Mouse (Mus musculus) heart, embryonic 12.5 days (tissue): ENCODE results near the gene Pde3a. TPM values are rescaled to one million over a fixed set of nuclear protein-coding genes. Genes with fewer than 3 reads are reported as not detected.

Source experiments
- ATAC-seq: fragments of 200-750 bp; cut with Nextera tagmentation; 2 replicates; pipeline ENCODE4 v1.8.0; 2017; ENCODE audit warnings: moderate TSS enrichment, moderate library complexity; ENCODE audit not compliant: insufficient number of reproducible peaks, low FRiP score
- H3K27ac ChIP-seq: fragments of 300-500 bp; sonication (generic); 2 replicates; pipeline ENCODE4 v1.5.1; 2016; ENCODE audit warnings: mild to moderate bottlenecking, moderate library complexity; ENCODE audit not compliant: poor library complexity, severe bottlenecking
- H3K27me3 ChIP-seq: fragments of 300-500 bp; sonication (generic); replicated peaks from 2 replicates; pipeline ENCODE4 v1.6.1; 2016; ENCODE audit warnings: mild to moderate bottlenecking, moderate library complexity
- H3K36me3 ChIP-seq: fragments of 300-500 bp; sonication (generic); 2 replicates; pipeline ENCODE4 v1.6.1; 2016; ENCODE audit warnings: mild to moderate bottlenecking, moderate library complexity
- H3K4me1 ChIP-seq: fragments of 300-500 bp; sonication (generic); replicated peaks from 2 replicates; pipeline ENCODE4 v1.6.1; 2016; ENCODE audit warnings: mild to moderate bottlenecking
- H3K4me2 ChIP-seq: fragments of 300-500 bp; sonication (generic); 2 replicates; pipeline ENCODE4 v1.6.1; 2016; ENCODE audit warnings: mild to moderate bottlenecking, moderate library complexity
- H3K4me3 ChIP-seq: fragments of 300-500 bp; sonication (generic); 2 replicates; pipeline ENCODE4 v1.5.1; 2016; ENCODE audit warnings: mild to moderate bottlenecking
- H3K9ac ChIP-seq: fragments of 300-500 bp; sonication (generic); 2 replicates; pipeline ENCODE4 v1.6.1; 2016; ENCODE audit warnings: mild to moderate bottlenecking, moderate library complexity
- H3K9me3 ChIP-seq: fragments of 300-500 bp; sonication (generic); replicated peaks from 2 replicates; pipeline ENCODE4 v1.6.1; 2016; ENCODE audit warnings: mild to moderate bottlenecking, moderate library complexity
- WGBS: fragments of 180-500 bp; shearing (Covaris S2); methylation state at CpG from one replicate; pipeline ENCODE4 v1.1.7; 2016; 5-methylcytosine and 5-hydroxymethylcytosine counted together
- polyA plus RNA-seq: library from polyadenylated mRNA; unstranded; fragments of >200 nt; fragmentation: Nextera tagmentation; extraction: Ambion mirVana; gene quantifications from 2 replicates; pipeline ENCODE4 v1.2.1, GENCODE M21; 2016

Pde3a gene
- polyA plus RNA-seq: 12.2 and 13.4 TPM in 2 replicates

DNA sequence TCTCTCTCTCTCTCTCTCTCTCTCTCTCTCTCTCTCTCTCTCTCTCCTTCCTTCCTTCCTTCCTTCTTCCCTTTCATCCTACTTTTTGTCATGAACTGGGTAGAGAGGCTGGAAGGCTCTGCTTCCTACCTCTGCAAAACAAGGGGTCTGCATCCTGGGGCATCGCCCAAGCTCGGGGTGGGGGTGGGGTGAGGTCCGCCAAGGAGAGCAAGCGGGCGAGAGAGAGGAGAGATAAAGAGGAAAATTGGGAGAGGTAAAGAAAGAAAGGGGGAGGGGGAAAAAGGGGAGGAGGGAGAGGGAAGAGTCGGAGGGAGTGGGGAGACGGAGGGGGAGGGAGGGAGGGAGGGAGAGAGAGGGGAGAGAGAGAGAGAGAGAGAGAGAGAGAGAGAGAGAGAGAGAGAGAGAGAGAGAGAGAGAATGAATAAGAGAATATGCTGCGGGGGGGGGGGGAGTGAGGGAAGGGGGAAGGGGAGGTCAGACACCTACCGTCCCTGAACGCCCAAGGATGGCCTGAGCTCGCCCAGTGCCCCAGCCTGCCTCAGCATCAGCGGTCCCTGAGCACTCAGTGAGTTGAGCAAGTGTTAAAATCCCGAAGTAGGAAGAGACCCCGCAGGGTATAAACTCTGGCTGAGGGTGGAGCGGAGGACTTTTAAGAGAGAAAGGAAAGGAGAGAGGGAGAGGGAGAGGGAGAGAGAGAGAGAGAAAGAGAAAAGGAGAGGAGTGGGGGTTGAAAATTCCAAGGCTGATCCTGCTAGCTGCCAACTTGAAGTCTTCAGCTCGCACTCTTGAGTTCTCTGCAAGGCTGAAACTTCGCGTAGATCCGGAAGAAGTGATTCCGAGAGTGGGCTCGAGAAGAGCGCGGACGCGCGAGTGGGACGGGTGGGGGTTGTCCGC, at the start of gene Pde3a:
Gene Pde3a, plus strand, starts transcription at position 579 of the 894 bp plus-strand sequence.
- Histone ChIP-seq H3K36me3 (peaks cover 10% of the 10 kb centered on the region; the same call in 1 of the 2 replicates), H3K4me2 (peak within 1 kb of the TSS; percentile 74), H3K4me1 (peaks cover 18% of the 10 kb centered on the region), H3K27ac (peak within 1 kb of the TSS; percentile 87), H3K4me3 (peak within 1 kb of the TSS; percentile 82), H3K9me3 (no peaks in the 10 kb centered on the region), H3K9ac (peak within 1 kb of the TSS; percentile 91), H3K27me3 (no peaks in the 10 kb centered on the region)
- WGBS: 1% methylated on average over 26 of the region's 28 CpGs
- peak; percentile 48; the same call in 1 of the 2 replicates for ATAC-seq

DNA sequence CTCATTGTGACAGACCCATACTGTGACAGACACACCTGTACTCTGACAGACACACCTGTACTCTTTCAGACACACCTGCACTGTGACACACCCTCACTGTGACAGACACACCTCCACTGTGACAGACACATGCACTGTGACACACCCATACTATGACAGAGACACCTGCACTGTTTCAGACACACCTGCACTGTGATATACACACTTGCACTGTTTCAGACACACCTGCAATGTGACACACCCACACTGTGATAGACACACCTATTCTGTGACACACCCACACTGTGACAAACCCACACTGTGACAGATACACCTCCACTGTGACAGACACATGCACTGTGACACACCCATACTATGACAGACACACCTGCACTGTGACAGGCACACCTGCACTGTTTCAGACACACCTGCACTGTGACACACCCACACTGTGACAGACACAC, 48.9 kb upstream of the Pde3a start:
- H3K4me1 ChIP-seq: no peaks in the 10 kb centered on the region
- no peak overlapping the region for H3K4me2 ChIP-seq
- no peaks in the 10 kb centered on the region for H3K36me3 ChIP-seq
- no peak overlapping the region for H3K27ac ChIP-seq
- H3K4me3 ChIP-seq: no peak overlapping the region
- H3K27me3 ChIP-seq: no peaks in the 10 kb centered on the region
- ATAC-seq: no peak
- no peak overlapping the region for H3K9ac ChIP-seq
- no peaks in the 10 kb centered on the region for H3K9me3 ChIP-seq

DNA sequence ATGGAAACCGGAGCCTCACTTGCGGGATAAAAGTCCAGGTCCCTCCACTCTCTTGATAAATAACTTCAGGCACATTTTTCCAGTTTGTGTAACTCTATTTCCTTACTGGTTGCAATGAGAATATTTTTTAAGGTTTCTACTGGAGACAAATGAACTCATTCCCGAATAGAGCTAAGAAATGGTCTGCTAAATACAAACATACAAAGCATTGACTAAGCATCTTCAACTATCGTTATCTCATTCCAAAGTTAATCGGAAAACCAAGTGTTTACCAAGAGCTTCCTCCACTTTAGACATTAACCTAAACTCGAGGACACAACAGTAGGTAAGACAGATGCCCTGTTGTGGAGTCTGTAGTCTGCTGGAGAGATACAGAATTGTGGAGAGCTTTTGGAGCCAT, 41.5 kb upstream of the Pde3a start:
- H3K9ac ChIP-seq: no peak overlapping the region
- no peaks in the 10 kb centered on the region for H3K4me1 ChIP-seq
- no peak overlapping the region for H3K27ac ChIP-seq
- no peak overlapping the region for H3K4me3 ChIP-seq
- ATAC-seq: no peak
- WGBS: 70% methylated on average over 6 of the region's 6 CpGs
- H3K4me2 ChIP-seq: no peak overlapping the region
- H3K9me3 ChIP-seq: no peaks in the 10 kb centered on the region
- no peaks in the 10 kb centered on the region for H3K27me3 ChIP-seq
- no peaks in the 10 kb centered on the region for H3K36me3 ChIP-seq

DNA sequence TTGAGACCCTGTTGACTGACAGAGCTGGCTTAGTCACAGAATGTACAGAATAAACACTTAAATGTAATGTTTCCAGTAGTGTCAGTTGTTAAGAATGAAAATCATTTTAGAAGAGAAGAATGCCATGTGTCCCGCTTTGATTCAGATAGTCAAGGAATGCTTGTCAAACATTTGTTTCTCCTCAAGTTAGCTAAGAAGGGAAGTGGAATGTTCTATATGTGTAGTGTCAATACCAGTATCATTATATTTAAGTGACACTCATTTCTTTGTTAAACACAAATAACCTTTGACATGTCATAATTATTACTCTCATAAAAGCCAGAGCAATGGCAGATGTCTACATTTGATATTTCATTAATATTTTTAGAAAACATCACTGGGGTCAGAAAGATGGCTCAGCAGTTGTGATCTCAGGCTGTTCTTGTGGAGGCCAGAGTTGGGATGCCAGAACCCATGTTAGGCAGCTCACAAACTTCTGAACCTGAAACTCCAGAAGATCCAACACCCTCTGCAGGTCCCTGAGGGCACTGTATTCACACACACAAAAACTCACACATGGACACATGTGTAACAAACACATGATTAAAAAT, 40.7 kb upstream of the Pde3a start:
- Histone ChIP-seq H3K36me3 (no peaks in the 10 kb centered on the region), H3K27ac (no peak overlapping the region), H3K4me2 (no peak overlapping the region), H3K4me1 (no peaks in the 10 kb centered on the region), H3K27me3 (no peaks in the 10 kb centered on the region), H3K9ac (no peak overlapping the region), H3K4me3 (no peak overlapping the region), H3K9me3 (no peaks in the 10 kb centered on the region)
- WGBS: 47% methylated on average over 1 of the region's 1 CpGs
- no peak for ATAC-seq

DNA sequence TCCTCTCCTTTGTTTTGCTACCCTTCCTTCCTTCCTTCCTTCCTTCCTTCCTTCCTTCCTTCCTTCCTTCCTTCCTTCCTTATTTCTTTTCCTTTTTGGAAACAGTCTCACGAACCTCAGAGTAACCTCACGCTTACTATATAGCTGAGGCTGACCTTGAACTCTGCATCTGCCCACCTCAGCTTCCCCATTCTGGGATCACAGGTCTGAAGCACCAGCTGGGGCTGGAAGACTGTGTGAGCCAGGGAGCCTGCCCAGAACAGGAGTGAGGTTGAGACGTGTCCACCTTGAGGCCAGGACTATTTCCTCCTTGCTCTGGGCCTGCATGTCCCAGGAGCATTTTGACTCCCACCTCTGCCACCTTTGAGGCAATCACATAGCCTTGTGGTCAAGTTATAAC, 39.0 kb upstream of the Pde3a start:
- no peaks in the 10 kb centered on the region for H3K36me3 ChIP-seq
- no peak overlapping the region for H3K27ac ChIP-seq
- no peak overlapping the region for H3K4me2 ChIP-seq
- H3K4me3 ChIP-seq: no peak overlapping the region
- no peaks in the 10 kb centered on the region for H3K27me3 ChIP-seq
- WGBS: 77% methylated on average over 3 of the region's 3 CpGs
- no peaks in the 10 kb centered on the region for H3K9me3 ChIP-seq
- ATAC-seq: no peak
- H3K4me1 ChIP-seq: no peaks in the 10 kb centered on the region
- no peak overlapping the region for H3K9ac ChIP-seq

DNA sequence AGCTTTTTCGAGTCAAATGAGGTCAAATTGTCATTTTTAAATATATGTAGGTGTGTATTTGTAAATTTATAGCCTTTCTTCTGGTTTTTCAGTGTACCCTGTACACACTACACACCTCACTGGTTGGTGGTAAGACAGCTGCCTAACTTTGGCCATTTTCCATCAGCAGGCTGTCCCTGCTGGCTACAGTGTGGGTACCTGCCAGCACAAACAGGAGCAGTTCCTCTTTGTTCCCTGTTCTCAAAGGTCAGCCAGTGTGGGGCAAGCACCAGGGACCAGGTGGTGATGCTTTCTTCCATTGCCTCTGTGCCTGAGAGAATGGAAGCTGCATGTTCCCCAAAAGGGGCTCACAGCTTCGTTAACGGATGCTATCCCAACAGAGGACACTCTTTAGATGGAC, 28.0 kb upstream of the Pde3a start:
- H3K27ac ChIP-seq: no peak overlapping the region
- H3K9me3 ChIP-seq: no peaks in the 10 kb centered on the region
- no peak for ATAC-seq
- no peak overlapping the region for H3K4me3 ChIP-seq
- no peak overlapping the region for H3K9ac ChIP-seq
- H3K36me3 ChIP-seq: no peaks in the 10 kb centered on the region
- no peak overlapping the region for H3K4me2 ChIP-seq
- no peaks in the 10 kb centered on the region for H3K4me1 ChIP-seq
- H3K27me3 ChIP-seq: no peaks in the 10 kb centered on the region
- 69% methylated on average over 3 of the region's 3 CpGs for WGBS

DNA sequence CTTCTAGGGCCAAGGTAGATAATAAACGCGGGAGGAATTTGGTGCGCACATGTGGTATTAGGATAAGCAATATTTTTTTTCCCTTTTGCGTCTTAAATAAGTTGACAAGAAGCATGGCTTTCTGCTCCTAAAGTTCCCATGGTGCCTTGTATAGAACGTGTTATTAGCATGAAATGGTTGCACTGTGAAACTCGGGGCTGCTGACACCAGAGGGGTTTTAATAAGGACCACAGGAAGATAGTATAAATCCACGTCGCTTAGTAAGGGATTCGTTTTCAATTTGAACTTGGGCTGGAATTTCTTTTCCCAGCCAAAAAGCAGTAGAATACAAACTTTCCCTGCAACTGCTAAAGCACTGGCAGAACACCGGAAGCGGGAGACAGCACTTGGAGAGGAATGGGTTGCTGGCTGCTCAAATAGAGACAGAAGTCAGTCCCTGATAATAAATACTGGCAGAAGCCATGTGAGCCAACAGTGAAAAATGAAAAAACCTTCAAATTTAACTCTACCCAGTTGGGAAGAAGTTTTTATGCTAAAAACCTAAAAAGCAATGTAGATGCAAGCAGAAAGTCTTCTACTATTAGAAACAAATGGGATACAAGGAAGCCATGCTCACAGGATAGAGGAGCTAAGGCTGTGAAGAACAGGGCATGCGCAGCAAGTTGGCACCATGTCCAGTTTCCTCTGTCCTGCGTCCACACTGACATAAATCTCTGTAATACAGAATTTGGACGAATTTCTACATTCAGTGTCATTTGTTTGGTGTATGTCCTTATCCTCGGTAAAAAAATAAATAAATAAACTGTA, 22.0 kb upstream of the Pde3a start:
- H3K36me3 ChIP-seq: no peaks in the 10 kb centered on the region
- no peak overlapping the region for H3K9ac ChIP-seq
- H3K4me1 ChIP-seq: 0 out of 2 replicates have a peak, but pooled peaks cover 3% of the 10 kb centered on the region
- 77% methylated on average over 15 of the region's 15 CpGs for WGBS
- no peak overlapping the region for H3K27ac ChIP-seq
- no peak for ATAC-seq
- no peaks in the 10 kb centered on the region for H3K9me3 ChIP-seq
- H3K4me2 ChIP-seq: no peak overlapping the region
- no peak overlapping the region for H3K4me3 ChIP-seq
- H3K27me3 ChIP-seq: no peaks in the 10 kb centered on the region

DNA sequence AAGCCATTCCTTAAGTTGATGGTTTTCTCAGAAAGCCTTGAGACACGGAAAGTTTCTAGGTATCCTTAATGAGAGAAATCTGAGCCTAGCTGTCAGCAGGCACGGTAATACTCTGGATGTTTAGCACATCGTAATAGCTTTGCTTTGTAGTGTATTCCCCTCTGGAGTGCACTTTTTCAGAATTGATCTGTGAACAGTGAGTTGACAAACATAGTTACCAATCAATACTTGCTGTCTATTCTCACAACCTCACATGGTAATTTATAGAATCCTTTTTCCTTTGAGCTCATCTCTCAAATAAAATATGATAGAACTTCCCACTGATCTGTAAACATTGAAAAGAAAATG, 21.4 kb upstream of the Pde3a start:
- Histone ChIP-seq H3K9ac (no peak overlapping the region), H3K27me3 (no peaks in the 10 kb centered on the region), H3K27ac (no peak overlapping the region), H3K4me1 (0 out of 2 replicates have a peak, but pooled peaks cover 3% of the 10 kb centered on the region), H3K4me3 (no peak overlapping the region), H3K36me3 (no peaks in the 10 kb centered on the region), H3K4me2 (no peak overlapping the region), H3K9me3 (no peaks in the 10 kb centered on the region)
- no peak for ATAC-seq
- 63% methylated on average over 3 of the region's 3 CpGs for WGBS

DNA sequence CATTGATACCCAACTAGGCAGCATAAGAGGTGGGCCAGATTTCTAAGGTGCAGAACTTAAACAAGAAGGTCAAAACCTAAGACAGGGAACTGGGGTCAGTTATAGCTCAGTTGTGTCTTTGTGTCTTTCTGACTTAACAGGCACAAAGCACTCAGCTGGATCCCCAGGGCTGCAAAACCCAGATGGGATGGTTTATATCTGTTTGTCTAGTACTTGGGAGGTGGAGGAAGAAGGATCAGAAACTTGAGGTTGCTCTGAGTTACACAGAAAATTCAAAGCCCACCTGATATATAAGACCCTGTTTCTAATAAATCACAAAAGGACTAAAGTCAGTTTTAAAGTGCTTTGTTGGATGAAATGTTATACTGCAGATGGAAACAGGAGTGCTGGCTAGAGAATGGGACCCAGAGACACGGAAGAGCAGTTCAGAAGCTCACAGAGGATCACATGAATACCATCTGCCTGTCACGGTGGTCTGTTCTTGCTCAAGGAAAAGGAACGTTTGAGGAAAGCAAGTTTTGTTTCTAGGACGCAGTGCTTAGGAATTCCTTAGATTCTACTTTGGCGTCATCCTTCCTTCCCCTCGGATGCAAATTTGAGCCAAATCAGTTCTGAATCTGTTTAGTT, 16.2 kb upstream of the Pde3a start:
- no peak overlapping the region for H3K27ac ChIP-seq
- H3K4me1 ChIP-seq: no peaks in the 10 kb centered on the region
- 42% methylated on average over 6 of the region's 6 CpGs for WGBS
- no peak overlapping the region for H3K9ac ChIP-seq
- H3K4me2 ChIP-seq: no peak overlapping the region
- no peaks in the 10 kb centered on the region for H3K9me3 ChIP-seq
- ATAC-seq: no peak
- no peaks in the 10 kb centered on the region for H3K36me3 ChIP-seq
- no peak overlapping the region for H3K4me3 ChIP-seq
- H3K27me3 ChIP-seq: no peaks in the 10 kb centered on the region

DNA sequence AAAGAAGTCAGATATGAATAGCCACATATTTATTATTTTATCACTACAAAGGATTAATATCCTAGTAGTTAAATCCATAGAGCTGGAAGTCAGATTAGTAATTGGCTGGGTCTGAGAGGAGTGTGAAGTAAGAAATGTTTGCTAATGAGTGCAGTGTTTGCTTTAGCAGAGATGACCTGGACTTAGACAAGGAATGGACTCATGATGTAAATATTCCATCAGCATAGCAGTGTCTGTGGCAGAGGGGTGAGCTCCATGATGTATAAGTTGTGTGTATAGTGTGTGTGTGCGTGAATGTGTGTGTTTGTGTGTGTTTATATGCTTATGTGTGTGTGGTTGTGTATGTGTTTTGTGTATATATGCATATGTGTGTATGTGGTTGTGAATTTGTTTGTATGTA, 7.3 kb upstream of the Pde3a start:
- H3K27ac ChIP-seq: no peak overlapping the region
- WGBS: 78% methylated on average over 1 of the region's 1 CpGs

More for the DNA sequence above, 7.3 kb upstream of the Pde3a start:
- H3K4me3 ChIP-seq: no peak overlapping the region
- H3K27me3 ChIP-seq: no peaks in the 10 kb centered on the region
- peaks cover 4% of the 10 kb centered on the region; the same call in 1 of the 2 replicates for H3K36me3 ChIP-seq
- H3K9me3 ChIP-seq: no peaks in the 10 kb centered on the region
- no peak overlapping the region for H3K9ac ChIP-seq
- H3K4me1 ChIP-seq: no peaks in the 10 kb centered on the region; the same call in 1 of the 2 replicates
- no peak for ATAC-seq
- H3K4me2 ChIP-seq: no peak overlapping the region
